Mouse (Mus musculus) 3T3-L1 (cell line): ENCODE results near the gene Gm1113.
A peak's percentile ranks its signal among the peaks of the same experiment; 100 is the strongest.

Source experiments
- DNase-seq: peaks from one replicate; pipeline ENCODE4 v3.0.0-alpha.2; 2015; ENCODE audit warnings: low read depth, low spot score

Gene Gm1113

GRCm38 (mm10) chr9:35518169-35518568 lies at the start of gene Gm1113:
Gene Gm1113, minus strand, starts transcription at chr9:35518269.
- DNase-seq = no peak

GRCm38 (mm10) chr9:35564536-35565240 lies 46.6 kb upstream of the Gm1113 start:
- DNase-seq = no peak

GRCm38 (mm10) chr9:35561583-35561982 lies 43.5 kb upstream of the Gm1113 start:
- DNase-seq = no peak

- DNase-seq = no peak
Measured at GRCm38 (mm10) chr9:35561076-35561475, 43.0 kb upstream of the Gm1113 start.

- peak; percentile 86 for DNase-seq
Measured at GRCm38 (mm10) chr9:35559009-35559890, 41.2 kb upstream of the Gm1113 start.

GRCm38 (mm10) chr9:35558257-35559008 lies 40.4 kb upstream of the Gm1113 start, which contains the start of the genes Ddx25 and Pus3:
Gene Ddx25, minus strand, starts transcription at chr9:35558528.
Gene Pus3, plus strand, starts transcription at chr9:35558595.
- DNase-seq = no peak

GRCm38 (mm10) chr9:35556494-35557102 lies 38.5 kb upstream of the Gm1113 start:
- DNase-seq = no peak

GRCm38 (mm10) chr9:35548455-35548854 lies 30.4 kb upstream of the Gm1113 start:
- no peak for DNase-seq

- DNase-seq = no peak
Measured at GRCm38 (mm10) chr9:35546745-35547144, 28.7 kb upstream of the Gm1113 start.

- DNase-seq = no peak
Measured at GRCm38 (mm10) chr9:35545704-35546103, 27.6 kb upstream of the Gm1113 start.

GRCm38 (mm10) chr9:35544666-35545065 lies 26.6 kb upstream of the Gm1113 start:
- no peak for DNase-seq

- no peak for DNase-seq
Measured at GRCm38 (mm10) chr9:35543099-35543860, 25.2 kb upstream of the Gm1113 start.

- no peak for DNase-seq
Measured at GRCm38 (mm10) chr9:35541941-35542340, 23.9 kb upstream of the Gm1113 start.

- peak; percentile 90 for DNase-seq
Measured at GRCm38 (mm10) chr9:35541488-35541887, 23.4 kb upstream of the Gm1113 start.

- DNase-seq = no peak
Measured at GRCm38 (mm10) chr9:35541024-35541423, 23.0 kb upstream of the Gm1113 start.

- DNase-seq = no peak
Measured at GRCm38 (mm10) chr9:35539001-35539750, 21.1 kb upstream of the Gm1113 start.

- no peak for DNase-seq
Measured at GRCm38 (mm10) chr9:35535876-35536275, 17.8 kb upstream of the Gm1113 start.

- DNase-seq = peak; percentile 83
Measured at GRCm38 (mm10) chr9:35535110-35535509, 17.0 kb upstream of the Gm1113 start.

GRCm38 (mm10) chr9:35533266-35533665 lies 15.2 kb upstream of the Gm1113 start:
- no peak for DNase-seq

GRCm38 (mm10) chr9:35529796-35530195 lies 11.7 kb upstream of the Gm1113 start:
- peak; percentile 51 for DNase-seq
